Mouse (Mus musculus): ENCODE data around the gene Tpmt.

DNA sequence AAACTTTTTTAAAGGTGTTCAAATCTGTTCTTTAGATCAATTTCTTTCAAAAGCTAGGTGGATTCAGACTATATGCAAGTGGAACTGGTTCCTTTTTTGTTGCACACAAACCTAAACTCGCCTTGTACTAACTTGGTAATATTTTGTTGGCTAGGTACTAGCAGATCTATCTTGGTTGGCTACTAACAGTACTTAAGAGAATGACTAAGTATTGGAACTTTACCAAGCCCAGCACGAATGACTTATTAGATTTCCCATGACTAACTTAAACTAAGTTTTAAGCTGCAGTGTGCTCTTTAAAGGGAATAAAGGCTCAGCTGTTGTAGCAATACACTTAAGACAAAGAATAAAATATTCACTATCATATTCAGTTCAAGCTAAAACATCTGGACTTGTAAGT, 44.7 kb upstream of the Tpmt start:
- no peak for TF ChIP-seq CTCF (IDR thresholded peaks at IDR 0.05; ENCODE audit: borderline replicate concordance, insufficient read depth, low read length)
- no peak for TF ChIP-seq POLR2A (IDR thresholded peaks at IDR 0.05; ENCODE audit: low read depth, low read length)
